Mouse (Mus musculus): ENCODE results near the gene Wdr70.
"Not testable (repeated sequence)": the region's sequence is repeated elsewhere in the genome, so short reads cannot be mapped to it uniquely, and the experiment has no call there.

Wdr70 gene

GRCm38 (mm10) chr15:8098774-8099749 lies at the start of gene Wdr70:
Gene Wdr70 (minus strand): TSS chr15:8099209.
- DNase-seq = peak; percentile 98

GRCm38 (mm10) chr15:8135606-8136005 lies 36.6 kb upstream of the Wdr70 start:
- no peak for DNase-seq

- no peak for DNase-seq
Measured at GRCm38 (mm10) chr15:8131761-8132160, 32.8 kb upstream of the Wdr70 start.

GRCm38 (mm10) chr15:8131268-8131667 lies 32.3 kb upstream of the Wdr70 start:
- no peak for DNase-seq

GRCm38 (mm10) chr15:8129281-8129680 lies 30.3 kb upstream of the Wdr70 start:
- DNase-seq = peak; percentile 4

GRCm38 (mm10) chr15:8109782-8110181 lies 10.8 kb upstream of the Wdr70 start:
- DNase-seq = no peak

GRCm38 (mm10) chr15:8108966-8109743 lies 10.1 kb upstream of the Wdr70 start, which contains the start of gene Nup155:
Gene Nup155 (plus strand): TSS chr15:8109273.
- peak; percentile 98 for DNase-seq

- no peak for DNase-seq
Measured at GRCm38 (mm10) chr15:8108360-8108965, 9.5 kb upstream of the Wdr70 start.

- DNase-seq = not testable (repeated sequence)
Measured at GRCm38 (mm10) chr15:8101975-8102542, 3.0 kb upstream of the Wdr70 start.

GRCm38 (mm10) chr15:8097853-8098252 lies 1.2 kb downstream of the Wdr70 start:
- peak; percentile 73 for DNase-seq

GRCm38 (mm10) chr15:8092668-8093067 lies 6.3 kb downstream of the Wdr70 start:
- not testable (repeated sequence) for DNase-seq

- DNase-seq = no peak
Measured at GRCm38 (mm10) chr15:8090685-8091084, 8.3 kb downstream of the Wdr70 start.

- DNase-seq = no peak
Measured at GRCm38 (mm10) chr15:8088715-8089114, 10.3 kb downstream of the Wdr70 start.

GRCm38 (mm10) chr15:8087293-8087692 lies 11.7 kb downstream of the Wdr70 start:
- no peak for DNase-seq

GRCm38 (mm10) chr15:8082139-8082538 lies 16.9 kb downstream of the Wdr70 start:
- no peak for DNase-seq

GRCm38 (mm10) chr15:8073159-8073558 lies 25.9 kb downstream of the Wdr70 start:
- not testable (repeated sequence) for DNase-seq

GRCm38 (mm10) chr15:8065221-8065620 lies 33.8 kb downstream of the Wdr70 start:
- peak; percentile 2 for DNase-seq

GRCm38 (mm10) chr15:8051177-8051576 lies 47.8 kb downstream of the Wdr70 start:
- no peak for DNase-seq

- no peak for DNase-seq
Measured at GRCm38 (mm10) chr15:8039834-8040233, 59.2 kb downstream of the Wdr70 start.

GRCm38 (mm10) chr15:8038457-8038856 lies 60.6 kb downstream of the Wdr70 start:
- DNase-seq = no peak

GRCm38 (mm10) chr15:8037825-8038224 lies 61.2 kb downstream of the Wdr70 start:
- no peak for DNase-seq

- DNase-seq = no peak
Measured at GRCm38 (mm10) chr15:8031211-8031610, 67.8 kb downstream of the Wdr70 start.

- DNase-seq = no peak
Measured at GRCm38 (mm10) chr15:8030643-8031042, 68.4 kb downstream of the Wdr70 start.
